In the genomic region with DNA sequence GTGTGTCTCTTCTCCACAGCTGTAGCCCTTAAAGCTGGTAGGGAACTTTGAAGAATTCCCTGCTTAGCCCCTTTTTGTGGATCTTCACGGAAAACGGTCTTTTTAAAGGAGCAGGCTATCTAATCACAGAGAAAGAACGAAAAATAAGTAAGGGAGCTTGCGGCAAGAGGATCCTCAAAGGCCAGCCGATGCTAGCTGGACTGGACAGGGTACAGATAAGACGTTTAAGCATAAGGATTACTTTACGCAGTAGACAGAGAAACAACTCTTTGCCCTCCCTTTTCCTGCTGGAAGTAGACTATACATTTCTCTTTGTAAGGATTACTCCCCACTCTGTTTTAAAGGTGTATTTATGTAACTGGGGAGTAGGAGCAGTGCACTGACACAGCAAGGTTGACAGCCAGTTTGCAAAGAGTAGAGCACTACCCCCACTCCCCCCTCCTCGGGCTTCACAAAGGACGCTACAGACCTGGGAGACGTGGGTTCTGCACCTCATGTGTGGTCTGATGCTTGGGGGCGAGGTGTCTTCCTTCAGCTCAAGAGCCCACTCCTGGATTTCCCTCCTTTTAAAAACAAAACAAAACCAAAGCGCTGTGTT, we compare ENCODE assay signal across 8 mouse cellular contexts. TPM values are rescaled to one million over a fixed set of nuclear protein-coding genes. Genes with fewer than 3 reads are reported as not detected.
DNase-seq lines count a peak whose midpoint lies in the region; ATAC-seq and TF ChIP-seq lines count a peak whose summit lies in the region.

No protein-coding gene starts in this region.

- H3K4me2 ChIP-seq in hindbrain, embryonic 12.5 days (replicated peaks), result peak overlapping the region; percentile 54

- DNase-seq in cerebellum, adult 11-12 months, result peak; percentile 12
- DNase-seq in cerebellum, adult 8-10 months, result no peak
- DNase-seq in spleen, adult 2 months (ENCODE audit: low read depth in 1 of 2, low spot score in 2 of 2), result no peak
- DNase-seq in spleen, postnatal 14 days (ENCODE audit: low spot score in 2 of 2), result no peak
- no peak for DNase-seq in T-cell, adult 2 months (ENCODE audit: low spot score)
- DNase-seq in natural killer cell, adult 2 months (ENCODE audit: low spot score in 2 of 2), result no peak

- 0 out of 2 replicates have a peak overlapping the region, but pooled peaks have one; percentile 24 for H3K4me3 ChIP-seq in spleen, adult 2 months (ENCODE audit: extremely low read depth, insufficient read depth, insufficient read length)
- H3K4me3 ChIP-seq in hindbrain, embryonic 12.5 days, result peak overlapping the region; percentile 55

- WGBS in spleen, adult 2 months, result 28% methylated on average over 12 of the region's 12 CpGs
- 42% methylated on average over 12 of the region's 12 CpGs for WGBS in hindbrain, embryonic 12.5 days

- peaks cover 7% of the 10 kb centered on the region for H3K4me1 ChIP-seq in spleen, adult 2 months (ENCODE audit: control insufficient read depth, insufficient read depth, insufficient read length)
- H3K4me1 ChIP-seq in hindbrain, embryonic 12.5 days, result peaks cover 6% of the 10 kb centered on the region

- H3K27me3 ChIP-seq in spleen, adult 2 months (ENCODE audit: control insufficient read depth, insufficient read depth, low read length), result no peaks in the 10 kb centered on the region
- no peaks in the 10 kb centered on the region for H3K27me3 ChIP-seq in hindbrain, embryonic 12.5 days

- TF ChIP-seq POLR2A in spleen, adult 2 months (IDR thresholded peaks at IDR 0.05; ENCODE audit: low read depth, low read length), result no peak

- peak overlapping the region; percentile 20 for H3K9ac ChIP-seq in hindbrain, embryonic 12.5 days

- TF ChIP-seq CTCF in spleen, adult 2 months (IDR thresholded peaks at IDR 0.05; ENCODE audit: extremely low read depth, insufficient read depth, insufficient read length, insufficient replicate concordance), result no peak

- H3K9me3 ChIP-seq in hindbrain, embryonic 12.5 days (replicated peaks), result no peaks in the 10 kb centered on the region

- no peak for ATAC-seq in hindbrain, embryonic 12.5 days (ENCODE audit: low FRiP score)
- peak; percentile 13; the same call in 1 of the 2 replicates for ATAC-seq in megakaryocyte-erythroid progenitor cell, adult 5-6 weeks (replicated peaks; ENCODE audit: low FRiP score, low TSS enrichment, poor library complexity, severe bottlenecking)

- H3K27ac ChIP-seq in spleen, adult 2 months (ENCODE audit: insufficient read depth, low read length), result 0 out of 2 replicates have a peak overlapping the region, but pooled peaks have one; percentile 2
- H3K27ac ChIP-seq in hindbrain, embryonic 12.5 days, result 0 out of 2 replicates have a peak overlapping the region, but pooled peaks have one; percentile 40

- no peaks in the 10 kb centered on the region for H3K36me3 ChIP-seq in spleen, adult 2 months (ENCODE audit: control insufficient read depth, insufficient read depth, low read length)
- no peaks in the 10 kb centered on the region for H3K36me3 ChIP-seq in hindbrain, embryonic 12.5 days

RNA-seq across cellular contexts. Expression of a gene that starts 9.9 kb away (rescaled TPM):
- polyA plus RNA-seq in spleen, adult 2 months (2012; rRNA removed), result 5.2 and 6.7 TPM in 2 replicates
- polyA plus RNA-seq in hindbrain, embryonic 12.5 days (2016; fragmentation: Nextera tagmentation; extraction: Ambion mirVana), result 22.8 TPM in 2 replicates
- total RNA-seq in megakaryocyte-erythroid progenitor cell, adult 5-6 weeks (2014; fragmentation: Nextera tagmentation), result 7.4 and 21.6 TPM in 2 replicates
- 10.1 and 24.6 TPM in 2 replicates for total RNA-seq in megakaryocyte-erythroid progenitor cell, adult 5-6 weeks (2017)
